Mouse (Mus musculus): ENCODE data around the gene Clps. TPM values are rescaled to one million over a fixed set of nuclear protein-coding genes. Genes with fewer than 3 reads are reported as not detected.

The Clps gene
- polyA plus RNA-seq, 1 experiment from 2014 or later, result 0.25 TPM

DNA sequence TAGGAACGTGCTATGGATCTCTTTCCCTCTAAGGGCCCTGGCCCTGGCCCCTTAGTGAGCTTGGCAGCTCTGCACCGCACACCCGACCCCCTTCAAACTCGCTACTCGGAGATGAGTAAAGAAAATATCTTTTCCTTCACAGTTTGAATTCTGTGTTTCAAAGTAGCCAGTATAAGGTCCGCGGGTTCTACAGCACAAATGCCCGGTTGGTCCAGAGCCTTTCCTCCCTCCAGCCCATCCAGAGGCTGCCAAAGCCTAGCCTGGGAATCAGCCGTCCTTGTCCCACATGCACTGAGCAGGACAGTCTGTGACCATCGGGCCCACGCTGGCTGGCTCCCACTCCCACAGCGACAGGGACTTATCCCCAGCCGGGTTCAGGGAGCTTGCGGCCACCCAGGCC, 11.5 kb downstream of the Clps start, which contains the start of gene Clpsl2:
TSS of gene Clpsl2 (plus strand) at position 301 of the 400 bp plus-strand sequence.
- Histone ChIP-seq H3K4me1 (no peaks in the 10 kb centered on the region), H3K36me3 (no peaks in the 10 kb centered on the region), H3K4me3 (no peak within 1 kb of the TSS), H3K27ac (replicated peaks) (no peak within 1 kb of the TSS), H3K9ac (no peak within 1 kb of the TSS), H3K4me2 (no peak within 1 kb of the TSS), H3K9me3 (no peaks in the 10 kb centered on the region), H3K27me3 (replicated peaks) (peaks cover 22% of the 10 kb centered on the region; the same call in 1 of the 2 replicates)
- 74% methylated on average over 14 of the region's 14 CpGs for WGBS
- ATAC-seq (ENCODE audit: extremely low read depth, insufficient number of reproducible peaks, low FRiP score, low TSS enrichment), result no peak

DNA sequence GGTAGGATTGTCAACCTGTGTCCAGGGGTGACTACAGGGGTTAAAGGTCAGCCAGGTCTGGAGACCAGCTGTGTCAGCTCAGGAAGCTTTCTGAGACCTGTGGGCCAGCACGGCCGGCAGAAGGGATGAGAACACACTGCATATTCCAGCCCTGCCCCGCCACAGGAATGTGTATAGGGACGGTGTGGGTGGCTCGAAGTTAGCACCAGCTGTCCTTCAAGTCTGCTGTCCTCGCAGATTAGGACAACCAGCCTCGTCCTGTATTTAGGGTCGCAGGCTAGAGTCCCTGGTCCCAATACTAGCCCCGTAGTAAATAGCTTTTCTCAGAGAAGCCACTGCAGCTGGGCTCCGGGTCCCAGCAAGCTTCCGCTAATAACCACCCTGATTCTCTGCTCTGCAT, 12.0 kb downstream of the Clps start:
- Histone ChIP-seq H3K4me2 (no peak overlapping the region), H3K4me3 (no peak overlapping the region), H3K9me3 (no peaks in the 10 kb centered on the region), H3K36me3 (no peaks in the 10 kb centered on the region), H3K27ac (replicated peaks) (no peak overlapping the region), H3K27me3 (replicated peaks) (peaks cover 22% of the 10 kb centered on the region; the same call in 1 of the 2 replicates), H3K9ac (no peak overlapping the region), H3K4me1 (no peaks in the 10 kb centered on the region)
- ATAC-seq (ENCODE audit: extremely low read depth, insufficient number of reproducible peaks, low FRiP score, low TSS enrichment), result no peak
- WGBS, result 58% methylated on average over 11 of the region's 11 CpGs

DNA sequence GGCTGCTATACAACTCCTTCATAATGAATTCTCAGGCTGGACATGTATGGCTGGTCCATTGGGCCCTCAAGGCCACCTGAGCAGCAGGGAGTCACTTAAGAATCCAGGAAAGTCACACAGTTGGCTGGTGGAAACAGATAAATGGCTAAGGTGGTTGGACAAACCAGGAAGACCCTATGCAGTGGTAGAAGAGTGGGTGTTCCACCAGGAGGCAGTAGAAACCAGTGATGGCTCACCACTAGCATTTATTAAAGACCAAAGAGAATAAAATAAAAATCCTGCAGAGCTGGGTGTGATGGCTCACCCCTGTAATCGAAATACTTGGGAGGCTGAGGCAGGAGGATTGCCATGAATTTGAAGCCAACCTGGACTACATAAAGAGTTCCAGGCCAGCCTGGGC, 13.6 kb downstream of the Clps start:
- no peak overlapping the region for H3K27ac ChIP-seq (replicated peaks)
- no peak overlapping the region for H3K9ac ChIP-seq
- H3K4me2 ChIP-seq, result no peak overlapping the region
- no peaks in the 10 kb centered on the region for H3K4me1 ChIP-seq
- H3K4me3 ChIP-seq, result no peak overlapping the region
- H3K27me3 ChIP-seq (replicated peaks), result peaks cover 22% of the 10 kb centered on the region; the same call in 1 of the 2 replicates
- ATAC-seq (ENCODE audit: extremely low read depth, insufficient number of reproducible peaks, low FRiP score, low TSS enrichment), result no peak
- 76% methylated on average over 1 of the region's 1 CpGs for WGBS
- no peaks in the 10 kb centered on the region for H3K36me3 ChIP-seq
- peaks cover 5% of the 10 kb centered on the region for H3K9me3 ChIP-seq

DNA sequence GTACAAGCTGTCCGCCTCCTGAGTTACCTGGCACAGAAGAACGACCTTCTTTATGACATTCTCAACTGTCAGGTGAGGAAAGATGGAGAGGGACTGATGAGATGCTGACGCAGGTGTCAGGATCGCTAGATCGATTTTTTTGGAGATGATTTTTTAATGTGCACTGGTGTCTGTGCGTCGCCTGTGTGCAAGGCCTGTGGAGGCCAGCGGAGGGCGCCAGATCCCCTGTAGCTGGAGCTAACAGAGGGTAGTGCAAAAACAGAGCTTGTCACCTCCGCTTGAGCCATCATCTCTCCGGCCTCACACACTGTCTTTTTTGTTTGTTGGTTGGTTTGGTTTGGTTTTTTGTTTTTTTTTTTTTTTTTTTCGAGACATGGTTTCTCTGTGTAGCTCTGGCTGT, 22.7 kb downstream of the Clps start:
- Histone ChIP-seq H3K27me3 (replicated peaks) (peaks cover 21% of the 10 kb centered on the region), H3K4me3 (no peak overlapping the region), H3K4me2 (no peak overlapping the region), H3K9me3 (peaks cover 27% of the 10 kb centered on the region), H3K9ac (no peak overlapping the region), H3K36me3 (no peaks in the 10 kb centered on the region), H3K27ac (replicated peaks) (no peak overlapping the region), H3K4me1 (no peaks in the 10 kb centered on the region)
- 40% methylated on average over 12 of the region's 12 CpGs for WGBS
- ATAC-seq (ENCODE audit: extremely low read depth, insufficient number of reproducible peaks, low FRiP score, low TSS enrichment), result no peak

DNA sequence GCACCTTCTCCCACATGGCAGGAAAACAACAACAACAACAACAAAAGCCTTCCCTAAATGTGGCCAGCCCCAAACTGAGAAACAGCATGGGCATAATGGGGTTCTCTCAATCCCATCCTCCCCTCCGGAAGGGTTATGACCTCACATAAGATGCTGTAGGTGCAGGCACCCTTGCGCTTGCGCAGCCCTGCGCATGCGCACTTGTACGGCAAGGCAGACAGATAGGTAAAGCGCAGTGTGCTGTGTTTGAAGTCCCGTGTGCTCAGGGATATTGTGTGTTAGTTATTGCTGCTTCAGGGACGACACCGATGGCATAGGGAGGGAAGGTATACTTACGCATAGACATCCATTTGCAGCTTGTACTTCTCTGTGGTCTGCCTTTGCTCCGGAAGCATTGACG, 27.2 kb downstream of the Clps start:
- Histone ChIP-seq H3K9me3 (no peaks in the 10 kb centered on the region), H3K4me1 (peaks cover 3% of the 10 kb centered on the region; the same call in 1 of the 2 replicates), H3K27me3 (replicated peaks) (peaks cover 50% of the 10 kb centered on the region), H3K36me3 (no peaks in the 10 kb centered on the region), H3K9ac (no peak overlapping the region), H3K27ac (replicated peaks) (no peak overlapping the region), H3K4me2 (no peak overlapping the region), H3K4me3 (no peak overlapping the region)
- WGBS, result 72% methylated on average over 13 of the region's 13 CpGs
- no peak for ATAC-seq (ENCODE audit: extremely low read depth, insufficient number of reproducible peaks, low FRiP score, low TSS enrichment)

DNA sequence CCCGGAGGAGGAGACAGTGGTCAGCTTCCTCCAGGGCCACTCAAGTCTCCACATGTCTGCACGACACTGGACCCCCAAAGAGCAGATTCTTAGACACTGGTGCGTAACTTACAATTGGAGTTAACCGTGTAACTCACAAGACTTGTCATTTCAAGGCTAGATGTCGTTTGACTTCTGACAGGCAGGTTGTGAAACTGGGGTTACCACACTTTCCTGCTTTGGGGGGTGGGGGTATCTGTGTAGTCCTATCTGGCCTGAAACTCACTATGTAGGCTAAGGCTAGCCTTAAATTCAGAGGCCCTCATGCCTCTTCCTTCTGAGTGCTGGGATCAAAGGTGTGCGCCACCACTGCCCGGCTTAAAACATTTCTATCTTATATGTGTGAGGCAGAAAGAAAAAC, 28.0 kb downstream of the Clps start:
- Histone ChIP-seq H3K4me3 (no peak overlapping the region), H3K4me2 (no peak overlapping the region), H3K27ac (replicated peaks) (no peak overlapping the region), H3K36me3 (no peaks in the 10 kb centered on the region), H3K9ac (no peak overlapping the region), H3K4me1 (peaks cover 6% of the 10 kb centered on the region), H3K9me3 (no peaks in the 10 kb centered on the region), H3K27me3 (replicated peaks) (peaks cover 47% of the 10 kb centered on the region)
- no peak for ATAC-seq (ENCODE audit: extremely low read depth, insufficient number of reproducible peaks, low FRiP score, low TSS enrichment)
- WGBS, result 79% methylated on average over 7 of the region's 7 CpGs

DNA sequence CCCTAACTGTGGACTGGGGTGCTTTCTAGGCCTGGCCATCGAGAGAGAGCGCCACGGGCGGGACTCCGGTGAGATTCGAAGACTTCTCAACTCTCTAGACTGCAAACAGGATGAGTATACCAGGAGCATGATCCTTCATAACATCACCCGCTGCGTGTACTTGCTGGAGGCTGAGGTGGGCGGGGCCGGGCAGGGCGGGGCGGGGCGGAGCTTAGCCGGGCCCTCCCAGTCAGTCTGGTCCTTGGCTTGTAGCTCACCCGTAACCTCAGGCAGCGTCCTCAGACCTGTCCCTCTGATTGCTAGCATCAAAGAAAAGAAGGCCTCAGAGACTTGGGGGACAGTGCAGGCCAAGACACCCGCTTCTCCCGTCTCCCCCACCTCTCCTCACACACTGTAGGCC, 28.6 kb downstream of the Clps start:
- no peak overlapping the region for H3K9ac ChIP-seq
- H3K4me3 ChIP-seq, result no peak overlapping the region
- no peak overlapping the region for H3K27ac ChIP-seq (replicated peaks)
- H3K4me2 ChIP-seq, result 0 out of 2 replicates have a peak overlapping the region, but pooled peaks have one; percentile 25
- ATAC-seq (ENCODE audit: extremely low read depth, insufficient number of reproducible peaks, low FRiP score, low TSS enrichment), result no peak
- H3K27me3 ChIP-seq (replicated peaks), result peaks cover 41% of the 10 kb centered on the region
- no peaks in the 10 kb centered on the region for H3K9me3 ChIP-seq
- H3K36me3 ChIP-seq, result no peaks in the 10 kb centered on the region
- 16% methylated on average over 18 of the region's 18 CpGs for WGBS
- H3K4me1 ChIP-seq, result peaks cover 11% of the 10 kb centered on the region

DNA sequence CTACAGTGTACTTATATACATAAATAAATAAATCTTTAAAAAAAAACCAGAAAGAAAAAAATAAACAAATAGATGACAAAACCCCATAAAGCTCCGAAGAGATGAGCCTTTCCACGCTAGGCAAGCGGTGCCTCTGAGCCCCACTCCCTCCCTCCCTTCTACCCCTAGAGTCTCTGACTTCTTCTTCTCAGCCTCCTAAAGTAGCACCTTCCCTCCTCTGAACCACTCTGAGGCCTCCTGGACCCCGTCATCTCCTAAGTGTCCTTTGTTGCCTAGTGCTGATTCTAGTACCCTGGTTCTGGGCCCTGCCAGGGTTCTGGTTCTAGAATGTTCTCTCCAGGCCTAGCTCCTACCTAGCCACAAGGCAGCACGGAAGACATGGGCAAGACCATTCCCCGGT, 30.1 kb downstream of the Clps start, which contains the start of gene Armc12:
TSS of gene Armc12 (plus strand) at position 301 of the 400 bp plus-strand sequence.
- 75% methylated on average over 6 of the region's 6 CpGs for WGBS
- ATAC-seq (ENCODE audit: extremely low read depth, insufficient number of reproducible peaks, low FRiP score, low TSS enrichment), result no peak
- Histone ChIP-seq H3K4me2 (no peak within 1 kb of the TSS), H3K27ac (replicated peaks) (no peak within 1 kb of the TSS), H3K4me1 (peaks cover 11% of the 10 kb centered on the region), H3K4me3 (no peak within 1 kb of the TSS), H3K9me3 (no peaks in the 10 kb centered on the region), H3K36me3 (no peaks in the 10 kb centered on the region), H3K9ac (no peak within 1 kb of the TSS), H3K27me3 (replicated peaks) (peaks cover 36% of the 10 kb centered on the region)

DNA sequence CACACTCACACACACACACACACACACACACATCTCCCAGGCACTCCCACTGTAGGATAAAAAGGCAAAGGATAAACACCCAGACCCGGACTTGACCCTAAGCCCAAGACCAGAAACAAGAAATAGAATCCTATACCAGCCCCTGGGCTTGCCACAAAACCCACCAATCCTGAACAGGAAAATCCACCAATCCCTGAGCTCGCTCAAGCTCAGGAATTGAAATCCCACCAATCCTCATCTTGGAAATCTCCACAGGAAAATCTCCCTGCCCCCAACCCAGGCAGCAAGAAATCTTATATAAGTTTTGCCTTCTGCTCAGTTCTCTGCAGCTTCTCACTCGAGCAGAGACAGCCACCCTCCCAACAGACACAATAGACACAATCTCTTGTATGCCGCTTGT, 31.4 kb downstream of the Clps start:
- Histone ChIP-seq H3K9ac (no peak overlapping the region), H3K4me2 (no peak overlapping the region), H3K9me3 (no peaks in the 10 kb centered on the region), H3K4me1 (peaks cover 11% of the 10 kb centered on the region), H3K36me3 (no peaks in the 10 kb centered on the region), H3K4me3 (no peak overlapping the region), H3K27me3 (replicated peaks) (peaks cover 39% of the 10 kb centered on the region), H3K27ac (replicated peaks) (no peak overlapping the region)
- ATAC-seq (ENCODE audit: extremely low read depth, insufficient number of reproducible peaks, low FRiP score, low TSS enrichment), result no peak
- 47% methylated on average over 4 of the region's 4 CpGs for WGBS

DNA sequence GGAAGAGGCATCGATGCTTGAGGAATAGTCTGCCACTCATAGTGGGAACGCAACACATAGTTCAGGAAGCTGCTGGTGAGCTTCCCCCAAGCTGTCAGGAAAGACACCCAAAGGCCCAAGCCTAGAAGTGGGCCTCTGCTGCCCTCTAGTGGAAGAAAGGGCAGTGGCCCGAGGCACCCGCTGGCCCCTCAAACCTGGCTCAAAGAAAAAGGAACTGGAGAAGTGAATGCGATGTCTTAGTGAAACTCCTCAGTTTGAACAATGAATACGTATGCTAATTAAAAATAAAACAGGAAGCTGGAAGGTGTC, 32.6 kb downstream of the Clps start:
- Histone ChIP-seq H3K4me1 (peaks cover 17% of the 10 kb centered on the region), H3K27me3 (replicated peaks) (peaks cover 38% of the 10 kb centered on the region), H3K27ac (replicated peaks) (no peak overlapping the region), H3K9ac (0 out of 2 replicates have a peak overlapping the region, but pooled peaks have one; percentile 5), H3K4me2 (peak overlapping the region; percentile 59), H3K4me3 (peak overlapping the region; percentile 29), H3K9me3 (no peaks in the 10 kb centered on the region), H3K36me3 (no peaks in the 10 kb centered on the region)
- 4% methylated on average over 6 of the region's 6 CpGs for WGBS
- no peak for ATAC-seq (ENCODE audit: extremely low read depth, insufficient number of reproducible peaks, low FRiP score, low TSS enrichment)

DNA sequence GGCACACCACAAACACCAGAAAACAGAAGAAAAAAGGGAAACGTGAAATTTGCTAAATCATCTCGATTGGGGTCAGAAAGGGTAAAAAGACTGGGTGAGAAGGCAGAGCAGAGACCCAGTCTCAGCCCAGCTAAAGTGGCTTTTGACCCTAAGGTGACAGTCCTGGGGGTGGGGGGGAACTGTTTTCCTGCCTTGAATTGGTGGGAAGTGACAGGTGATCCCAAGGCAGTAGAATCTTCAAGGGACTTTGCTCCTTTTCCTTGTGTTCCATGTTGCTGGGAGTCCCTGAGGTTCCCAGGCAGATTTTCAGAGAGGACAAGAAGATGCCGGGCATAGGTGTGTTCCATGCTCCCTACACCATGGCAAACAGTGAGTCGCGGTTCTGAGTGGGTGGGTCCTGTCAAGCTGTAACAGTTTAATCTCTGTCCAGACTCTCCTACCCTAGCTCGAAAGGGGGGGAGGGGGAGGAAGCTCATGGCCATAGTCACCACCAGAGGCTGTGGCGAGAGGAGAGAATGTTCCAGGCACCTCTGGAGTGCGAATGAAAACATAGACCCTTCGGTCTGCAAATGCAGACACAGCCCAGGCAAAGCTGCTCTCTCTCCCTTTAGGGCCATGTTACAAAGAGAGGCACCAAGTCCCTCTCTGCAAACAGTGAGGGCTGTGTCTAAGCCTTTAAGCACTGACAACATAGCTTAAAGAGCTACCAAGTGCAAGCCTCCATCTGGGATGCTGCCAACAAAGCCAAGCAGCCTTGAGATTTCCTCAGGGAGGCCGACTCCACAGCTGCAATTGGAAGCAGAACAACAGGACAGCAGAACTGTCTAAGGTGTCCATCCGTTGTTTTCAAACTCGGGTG, 33.2 kb downstream of the Clps start:
- Histone ChIP-seq H3K9ac (peak overlapping the region; percentile 5; the same call in 1 of the 2 replicates), H3K4me2 (peak overlapping the region; percentile 59), H3K4me1 (peaks cover 18% of the 10 kb centered on the region), H3K36me3 (no peaks in the 10 kb centered on the region), H3K9me3 (no peaks in the 10 kb centered on the region), H3K4me3 (peak overlapping the region; percentile 29), H3K27ac (replicated peaks) (no peak overlapping the region), H3K27me3 (replicated peaks) (peaks cover 35% of the 10 kb centered on the region)
- ATAC-seq (ENCODE audit: extremely low read depth, insufficient number of reproducible peaks, low FRiP score, low TSS enrichment), result no peak
- 32% methylated on average over 12 of the region's 12 CpGs for WGBS

All from heart, embryonic 13.5 days (tissue).